Mouse (Mus musculus) kidney, embryonic 14.5 days (tissue): ENCODE measurements around the gene Crhr2. TPM values are rescaled to one million over a fixed set of nuclear protein-coding genes. Genes with fewer than 3 reads are reported as not detected.

ENCODE experiments used
- ATAC-seq: fragments of 200-750 bp; cut with Nextera tagmentation; 2 replicates; pipeline ENCODE4 v1.8.0; 2017; ENCODE audit warnings: moderate number of reproducible peaks, mild to moderate bottlenecking, moderate TSS enrichment, moderate library complexity; ENCODE audit not compliant: low FRiP score, low TSS enrichment
- H3K27ac ChIP-seq: fragments of 300-500 bp; sonication (generic); 2 replicates; pipeline ENCODE4 v1.5.1; 2014; ENCODE audit warnings: low read depth, mild to moderate bottlenecking, low read length, moderate library complexity, mixed read lengths
- H3K27me3 ChIP-seq: fragments of 300-500 bp; sonication (generic); 2 replicates; pipeline ENCODE4 v1.6.1; 2014; ENCODE audit warnings: mild to moderate bottlenecking, low read length; ENCODE audit not compliant: control insufficient read depth, insufficient read depth
- H3K36me3 ChIP-seq: fragments of 300-500 bp; sonication (generic); 2 replicates; pipeline ENCODE4 v1.6.1; 2014; ENCODE audit warnings: low read length, mixed read lengths; ENCODE audit not compliant: control insufficient read depth, insufficient read depth
- H3K4me1 ChIP-seq: fragments of 300-500 bp; sonication (generic); 2 replicates; pipeline ENCODE4 v1.6.1; 2014; ENCODE audit warnings: low read length, mixed read lengths; ENCODE audit not compliant: control insufficient read depth, insufficient read depth
- H3K4me2 ChIP-seq: fragments of 300-500 bp; sonication (generic); replicated peaks from 2 replicates; pipeline ENCODE4 v1.6.1; 2014; ENCODE audit warnings: low read depth, mild to moderate bottlenecking, low read length
- H3K4me3 ChIP-seq: fragments of 300-500 bp; sonication (generic); 2 replicates; pipeline ENCODE4 v1.5.1; 2014; ENCODE audit warnings: mild to moderate bottlenecking, low read length
- H3K9ac ChIP-seq: fragments of 300-500 bp; sonication (generic); 2 replicates; pipeline ENCODE4 v1.6.1; 2014; ENCODE audit warnings: low read depth, mild to moderate bottlenecking, low read length, moderate library complexity
- H3K9me3 ChIP-seq: fragments of 300-500 bp; sonication (generic); 2 replicates; pipeline ENCODE4 v1.6.1; 2016; ENCODE audit warnings: low read length; ENCODE audit not compliant: control insufficient read depth
- WGBS: fragments of 180-500 bp; shearing (Covaris S2); extraction: QIAGEN DNeasy Blood & Tissue Kit; methylation state at CpG from one replicate; pipeline ENCODE4 v1.1.7; 2014; 5-methylcytosine and 5-hydroxymethylcytosine counted together
- polyA plus RNA-seq: library from polyadenylated mRNA; unstranded; fragments of >200 nt; fragmentation: Nextera tagmentation; extraction: Ambion mirVana; gene quantifications from 2 replicates; pipeline ENCODE4 v1.2.1, GENCODE M21; 2014

The Crhr2 gene
- polyA plus RNA-seq, 1 experiment from 2014 or later: not detected

GRCm38 (mm10) chr6:55064477-55064827 lies 68.4 kb downstream of the Crhr2 start:
- ATAC-seq: no peak
- H3K9ac ChIP-seq: no peak overlapping the region
- no peaks in the 10 kb centered on the region for H3K4me1 ChIP-seq
- no peak overlapping the region for H3K4me2 ChIP-seq
- H3K36me3 ChIP-seq: peaks cover 82% of the 10 kb centered on the region
- no peak overlapping the region for H3K27ac ChIP-seq
- no peak overlapping the region for H3K4me3 ChIP-seq
- H3K9me3 ChIP-seq: no peaks in the 10 kb centered on the region
- no peaks in the 10 kb centered on the region for H3K27me3 ChIP-seq
- 95% methylated on average over 7 of the region's 7 CpGs for WGBS

- Histone ChIP-seq H3K36me3 (peaks cover 82% of the 10 kb centered on the region), H3K27me3 (no peaks in the 10 kb centered on the region), H3K9ac (no peak overlapping the region), H3K4me1 (no peaks in the 10 kb centered on the region), H3K4me3 (no peak overlapping the region), H3K9me3 (no peaks in the 10 kb centered on the region), H3K4me2 (no peak overlapping the region), H3K27ac (no peak overlapping the region)
- 93% methylated on average over 9 of the region's 9 CpGs for WGBS
- no peak for ATAC-seq
Observed at GRCm38 (mm10) chr6:55063793-55064476, 68.9 kb downstream of the Crhr2 start.

GRCm38 (mm10) chr6:55062200-55062599 lies 70.6 kb downstream of the Crhr2 start:
- no peak overlapping the region for H3K9ac ChIP-seq
- no peaks in the 10 kb centered on the region for H3K9me3 ChIP-seq
- H3K27ac ChIP-seq: no peak overlapping the region
- no peaks in the 10 kb centered on the region for H3K4me1 ChIP-seq
- peaks cover 69% of the 10 kb centered on the region for H3K36me3 ChIP-seq
- ATAC-seq: no peak
- WGBS: 77% methylated on average over 5 of the region's 5 CpGs
- H3K27me3 ChIP-seq: no peaks in the 10 kb centered on the region
- no peak overlapping the region for H3K4me3 ChIP-seq
- H3K4me2 ChIP-seq: no peak overlapping the region

DNA sequence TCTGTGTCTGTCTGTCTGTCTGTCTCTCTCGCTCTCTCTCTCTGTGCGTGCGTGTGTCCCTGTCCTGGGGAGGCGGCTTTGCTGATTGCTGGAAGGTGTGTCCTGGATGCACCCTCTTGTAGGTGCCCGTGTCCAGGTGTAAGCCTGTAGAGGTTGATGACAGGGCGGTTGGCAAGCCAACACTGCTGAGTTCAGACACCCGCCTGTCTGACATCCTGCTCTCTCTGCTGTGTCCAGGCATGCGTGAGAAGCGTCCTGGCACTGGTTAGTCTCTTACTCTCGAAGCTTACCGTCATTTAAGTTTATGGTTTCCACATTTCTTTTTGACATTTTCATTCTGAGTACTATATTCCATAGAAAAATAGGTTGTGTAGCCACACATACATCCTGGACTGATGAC lies 71.5 kb downstream of the Crhr2 start:
- Histone ChIP-seq H3K27ac (no peak overlapping the region), H3K4me3 (no peak overlapping the region), H3K4me2 (no peak overlapping the region), H3K27me3 (no peaks in the 10 kb centered on the region), H3K36me3 (peaks cover 70% of the 10 kb centered on the region), H3K9ac (no peak overlapping the region), H3K9me3 (no peaks in the 10 kb centered on the region), H3K4me1 (no peaks in the 10 kb centered on the region)
- WGBS: 92% methylated on average over 11 of the region's 11 CpGs
- no peak for ATAC-seq

GRCm38 (mm10) chr6:55060241-55060825 lies 72.5 kb downstream of the Crhr2 start:
- Histone ChIP-seq H3K36me3 (peaks cover 70% of the 10 kb centered on the region), H3K4me3 (no peak overlapping the region), H3K9me3 (no peaks in the 10 kb centered on the region), H3K9ac (no peak overlapping the region), H3K27ac (no peak overlapping the region), H3K4me1 (no peaks in the 10 kb centered on the region), H3K4me2 (no peak overlapping the region), H3K27me3 (no peaks in the 10 kb centered on the region)
- WGBS: 98% methylated on average over 7 of the region's 7 CpGs
- ATAC-seq: no peak

- Histone ChIP-seq H3K27ac (no peak overlapping the region), H3K9me3 (no peaks in the 10 kb centered on the region), H3K4me1 (no peaks in the 10 kb centered on the region), H3K9ac (no peak overlapping the region), H3K4me3 (no peak overlapping the region), H3K4me2 (no peak overlapping the region), H3K36me3 (peaks cover 73% of the 10 kb centered on the region), H3K27me3 (no peaks in the 10 kb centered on the region)
- no peak for ATAC-seq
- WGBS: 92% methylated on average over 3 of the region's 3 CpGs
Observed at GRCm38 (mm10) chr6:55057427-55057826, 75.4 kb downstream of the Crhr2 start.

GRCm38 (mm10) chr6:55054491-55054890 lies 78.3 kb downstream of the Crhr2 start:
- peaks cover 76% of the 10 kb centered on the region for H3K36me3 ChIP-seq
- 91% methylated on average over 4 of the region's 4 CpGs for WGBS
- no peaks in the 10 kb centered on the region for H3K9me3 ChIP-seq
- no peak for ATAC-seq
- no peaks in the 10 kb centered on the region for H3K27me3 ChIP-seq
- no peak overlapping the region for H3K4me3 ChIP-seq
- no peaks in the 10 kb centered on the region for H3K4me1 ChIP-seq
- no peak overlapping the region for H3K4me2 ChIP-seq
- H3K27ac ChIP-seq: no peak overlapping the region
- no peak overlapping the region for H3K9ac ChIP-seq

- Histone ChIP-seq H3K4me2 (no peak overlapping the region), H3K27ac (no peak overlapping the region), H3K27me3 (no peaks in the 10 kb centered on the region), H3K9ac (no peak overlapping the region), H3K4me3 (no peak overlapping the region), H3K9me3 (no peaks in the 10 kb centered on the region), H3K4me1 (no peaks in the 10 kb centered on the region), H3K36me3 (peaks cover 47% of the 10 kb centered on the region)
- 94% methylated on average over 10 of the region's 10 CpGs for WGBS
- no peak for ATAC-seq
Observed at GRCm38 (mm10) chr6:55049186-55049585, 83.6 kb downstream of the Crhr2 start.

GRCm38 (mm10) chr6:55045326-55045725 lies 87.5 kb downstream of the Crhr2 start:
- H3K4me2 ChIP-seq: no peak overlapping the region
- H3K4me1 ChIP-seq: 0 out of 2 replicates have a peak, but pooled peaks cover 3% of the 10 kb centered on the region
- no peaks in the 10 kb centered on the region for H3K27me3 ChIP-seq
- no peak overlapping the region for H3K4me3 ChIP-seq
- no peak overlapping the region for H3K9ac ChIP-seq
- H3K36me3 ChIP-seq: peaks cover 14% of the 10 kb centered on the region
- H3K9me3 ChIP-seq: no peaks in the 10 kb centered on the region
- ATAC-seq: no peak
- H3K27ac ChIP-seq: no peak overlapping the region
- 48% methylated on average over 1 of the region's 1 CpGs for WGBS
